Mouse (Mus musculus): Measurements from ENCODE around the gene Btd.

The Btd gene

GRCm38 (mm10) chr14:31664903-31665565, 24.2 kb downstream of the Btd start:
- no peak for DNase-seq (ENCODE audit: low read depth, low spot score)

- DNase-seq (ENCODE audit: low read depth, low spot score): no peak
Observed at GRCm38 (mm10) chr14:31665566-31665940, 24.7 kb downstream of the Btd start.

GRCm38 (mm10) chr14:31666931-31667705, 26.3 kb downstream of the Btd start:
- no peak for DNase-seq (ENCODE audit: low read depth, low spot score)

- DNase-seq (ENCODE audit: low read depth, low spot score): no peak
Observed at GRCm38 (mm10) chr14:31667741-31668140, 26.9 kb downstream of the Btd start.

GRCm38 (mm10) chr14:31668326-31668725, 27.5 kb downstream of the Btd start:
- no peak for DNase-seq (ENCODE audit: low read depth, low spot score)

GRCm38 (mm10) chr14:31669161-31669611, 28.4 kb downstream of the Btd start:
- no peak for DNase-seq (ENCODE audit: low read depth, low spot score)

- DNase-seq (ENCODE audit: low read depth, low spot score): no peak
Observed at GRCm38 (mm10) chr14:31669642-31670490, 29.0 kb downstream of the Btd start.

GRCm38 (mm10) chr14:31671635-31672320, 30.9 kb downstream of the Btd start:
- DNase-seq (ENCODE audit: low read depth, low spot score): no peak

- no peak for DNase-seq (ENCODE audit: low read depth, low spot score)
Observed at GRCm38 (mm10) chr14:31680656-31681055, 39.8 kb downstream of the Btd start.

GRCm38 (mm10) chr14:31681291-31681690, 40.5 kb downstream of the Btd start:
- DNase-seq (ENCODE audit: low read depth, low spot score): no peak

- DNase-seq (ENCODE audit: low read depth, low spot score): no peak
Observed at GRCm38 (mm10) chr14:31681931-31682555, 41.2 kb downstream of the Btd start.

GRCm38 (mm10) chr14:31683610-31684009, 42.8 kb downstream of the Btd start:
- no peak for DNase-seq (ENCODE audit: low read depth, low spot score)

GRCm38 (mm10) chr14:31684343-31685040, 43.7 kb downstream of the Btd start:
- DNase-seq (ENCODE audit: low read depth, low spot score): no peak

GRCm38 (mm10) chr14:31685680-31686079, 44.9 kb downstream of the Btd start:
- no peak for DNase-seq (ENCODE audit: low read depth, low spot score)

- no peak for DNase-seq (ENCODE audit: low read depth, low spot score)
Observed at GRCm38 (mm10) chr14:31686231-31686630, 45.4 kb downstream of the Btd start.

- DNase-seq (ENCODE audit: low read depth, low spot score): no peak
Observed at GRCm38 (mm10) chr14:31692536-31692935, 51.7 kb downstream of the Btd start.

GRCm38 (mm10) chr14:31696206-31696984, 55.6 kb downstream of the Btd start:
- DNase-seq (ENCODE audit: low read depth, low spot score): no peak

- DNase-seq (ENCODE audit: low read depth, low spot score): no peak
Observed at GRCm38 (mm10) chr14:31696985-31697303, 56.1 kb downstream of the Btd start.

- DNase-seq (ENCODE audit: low read depth, low spot score): no peak
Observed at GRCm38 (mm10) chr14:31697346-31697745, 56.5 kb downstream of the Btd start.

GRCm38 (mm10) chr14:31697755-31698154, 56.9 kb downstream of the Btd start:
- no peak for DNase-seq (ENCODE audit: low read depth, low spot score)
